Mouse (Mus musculus): ENCODE measurements around the gene Gars. TPM values are rescaled to one million over a fixed set of nuclear protein-coding genes. Genes with fewer than 3 reads are reported as not detected.

The Gars gene
- 10 to 100 TPM; 45.2 to 49.3 TPM for total RNA-seq (2023)

GRCm38 (mm10) chr6:55037799-55038670 lies at the start of gene Gars:
Gars (plus strand) TSS chr6:55038007.

GRCm38 (mm10) chr6:54992734-54993260 lies 45.0 kb upstream of the Gars start, which contains the start of gene Ggct:
Ggct (minus strand) TSS chr6:54992950.

Other genes starting within 250 kb of the Gars start
- gene Znrf2, start 221.1 kb upstream of the Gars start, total RNA-seq (2023) = 10 to 100 TPM; 29.4 to 36.7 TPM
- gene Nod1, start 65.4 kb upstream of the Gars start, total RNA-seq (2023) = 10 to 100 TPM; 33.2 to 39.1 TPM
- 1 to 10 TPM; 2.6 to 3.8 TPM for gene Ggct, start 45.1 kb upstream of the Gars start, total RNA-seq (2023)
- gene Crhr2, start 95.0 kb downstream of the Gars start, total RNA-seq (2023) = not detected
- gene Inmt, start 137.0 kb downstream of the Gars start, total RNA-seq (2023) = not detected
- 1 to 10 TPM in 1 of 2 experiments, under 1 TPM in 1; 0.42 to 1.2 TPM for gene Mindy4, start 165.4 kb downstream of the Gars start, total RNA-seq (2023)

Data from neutrophil, adult 59 days (primary cell).